Mouse (Mus musculus) cerebellum, postnatal 25 days (tissue): ENCODE measurements at regions not wholly inside any gene's neighbourhood (a gene's known extent, or its start where the extent isn't known, plus 50 kb on each side); places are given as distances from the start of the nearest gene placed in this dataset.

Source experiments
- DNase-seq, 2 experiments: peaks; one replicate each; pipeline ENCODE4 v3.0.0; 2021; ENCODE audit warnings: mixed read lengths in 2 of 2

DNA sequence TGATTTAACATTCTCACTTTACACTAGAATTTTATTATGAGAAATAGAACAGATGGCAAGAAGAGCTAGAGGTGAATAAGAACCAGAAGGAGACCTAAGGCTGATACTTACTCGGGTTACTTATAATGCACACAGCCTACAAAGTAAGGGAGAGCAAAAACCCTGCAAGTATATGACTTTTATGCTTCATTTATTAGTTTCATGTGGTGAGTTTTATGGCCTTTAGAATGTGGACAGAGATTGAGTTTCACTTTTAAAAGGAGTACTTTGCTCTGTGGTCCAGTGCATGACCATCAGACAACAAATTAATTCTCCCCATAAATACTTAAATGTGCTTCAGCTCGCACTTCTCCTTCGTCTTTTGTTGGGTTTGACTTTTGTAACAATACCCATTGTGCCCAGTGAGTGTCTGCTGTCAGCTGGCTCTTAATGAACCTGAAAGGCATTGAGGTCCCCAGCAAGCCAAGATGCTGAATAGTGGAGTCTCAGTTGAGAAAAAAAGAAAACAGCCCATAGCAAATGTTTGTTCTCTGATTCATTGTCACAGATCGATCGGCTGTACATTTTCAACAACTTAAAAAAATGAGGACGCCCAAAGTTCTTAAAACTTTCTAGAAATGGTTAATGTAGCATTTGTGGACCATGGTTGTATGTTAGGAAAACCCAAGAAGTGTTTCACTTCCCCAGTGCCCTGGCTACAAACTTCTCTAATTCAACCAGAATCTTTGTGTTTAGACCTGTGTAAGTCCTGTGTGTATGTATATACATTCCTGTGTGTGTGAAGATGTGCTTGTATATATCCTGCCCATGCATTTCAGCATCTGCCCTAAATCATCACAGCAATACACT, 194.5 kb downstream of the Gm5426 start:
- no peak for DNase-seq

DNA sequence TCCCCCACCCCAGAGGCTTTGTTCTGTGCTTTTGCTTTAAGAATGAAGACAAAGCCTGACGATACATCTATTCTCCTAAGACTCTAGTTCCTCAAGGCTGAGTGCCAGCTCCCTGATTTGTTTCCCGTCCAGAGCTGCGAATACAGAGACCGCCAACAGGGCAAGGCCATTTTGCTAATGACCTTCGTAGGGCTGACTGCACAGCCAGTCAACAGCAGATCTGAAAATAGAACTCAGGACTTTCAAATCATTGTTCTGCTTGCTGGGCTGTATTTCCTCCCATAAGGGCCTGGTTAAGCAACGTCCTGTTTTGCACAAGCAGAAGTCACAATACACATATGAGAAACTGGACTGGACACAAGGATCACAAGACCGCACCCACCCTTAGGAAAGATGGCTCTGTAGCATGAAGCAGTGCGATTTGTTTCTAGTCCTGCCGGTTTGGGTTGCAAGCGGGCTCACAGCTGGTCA, 196.4 kb downstream of the Gm5426 start:
- DNase-seq, result peak; percentile 25 to 44

DNA sequence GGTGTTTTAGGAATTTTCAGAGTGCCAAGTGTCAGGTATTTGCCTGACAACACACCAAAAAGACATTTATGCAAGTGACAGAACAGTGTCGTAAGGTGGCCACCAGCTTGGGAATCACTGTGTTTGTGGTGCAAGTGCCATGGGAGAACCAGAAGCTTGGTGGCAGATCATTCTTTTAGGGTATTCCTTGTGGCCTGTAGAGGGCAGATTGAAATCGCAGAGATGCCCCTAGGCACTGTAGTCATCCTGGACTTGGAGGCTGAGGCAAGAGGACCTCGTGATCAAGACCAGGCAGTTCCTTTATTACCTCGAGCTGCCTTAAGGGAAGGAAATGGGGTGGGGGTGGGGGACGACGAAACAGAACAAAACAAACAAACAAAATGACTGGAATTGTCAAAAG, 196.8 kb downstream of the Gm5426 start:
- DNase-seq, result peak in 1 of 2 experiments; percentile 12

DNA sequence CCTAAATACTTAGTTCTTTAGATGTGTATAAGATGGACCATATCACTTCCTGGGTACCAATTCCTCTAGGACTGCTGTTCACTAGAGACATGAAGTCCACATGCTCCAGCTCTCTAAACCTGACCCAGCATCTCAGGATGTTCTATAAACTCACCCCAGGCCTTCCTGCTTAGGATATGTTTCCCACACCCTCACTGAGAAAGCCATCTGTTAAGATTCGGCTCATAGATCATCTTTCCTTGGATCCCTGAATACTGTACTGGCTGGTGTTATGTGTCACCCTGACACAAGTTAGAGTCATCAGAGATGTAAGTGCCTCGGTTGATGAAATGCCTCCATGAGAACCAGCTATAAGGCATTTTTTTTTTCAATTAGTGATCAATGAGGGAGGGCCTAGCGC, 199.9 kb downstream of the Gm5426 start:
- no peak for DNase-seq

DNA sequence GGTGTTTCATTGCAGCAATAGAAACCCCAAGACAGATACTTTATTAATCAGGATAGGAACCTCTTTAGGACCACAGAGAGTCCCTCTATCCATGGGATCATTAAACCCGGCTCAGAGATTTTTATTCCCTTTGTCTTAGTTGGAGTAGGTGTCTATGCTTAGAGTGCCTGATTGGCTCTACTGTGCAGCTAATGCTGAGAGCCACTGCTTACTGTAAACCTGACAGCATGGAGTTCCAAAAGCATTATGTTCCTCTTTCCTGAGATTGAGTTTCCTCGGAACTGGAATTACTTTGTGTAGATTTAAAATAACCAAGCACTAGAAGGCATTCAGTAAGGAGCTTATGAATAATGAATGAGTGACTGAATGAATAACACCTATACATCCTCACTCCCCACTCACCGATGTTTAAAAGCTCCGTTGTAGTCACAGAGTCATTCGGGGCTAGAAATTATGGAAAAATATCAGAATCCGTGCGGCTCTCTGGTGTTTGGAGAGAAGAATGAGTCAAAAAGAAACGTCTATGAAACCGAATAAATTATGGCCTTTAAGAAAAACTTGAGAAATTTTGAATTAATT, 200.8 kb downstream of the Gm5426 start:
- DNase-seq, result no peak

DNA sequence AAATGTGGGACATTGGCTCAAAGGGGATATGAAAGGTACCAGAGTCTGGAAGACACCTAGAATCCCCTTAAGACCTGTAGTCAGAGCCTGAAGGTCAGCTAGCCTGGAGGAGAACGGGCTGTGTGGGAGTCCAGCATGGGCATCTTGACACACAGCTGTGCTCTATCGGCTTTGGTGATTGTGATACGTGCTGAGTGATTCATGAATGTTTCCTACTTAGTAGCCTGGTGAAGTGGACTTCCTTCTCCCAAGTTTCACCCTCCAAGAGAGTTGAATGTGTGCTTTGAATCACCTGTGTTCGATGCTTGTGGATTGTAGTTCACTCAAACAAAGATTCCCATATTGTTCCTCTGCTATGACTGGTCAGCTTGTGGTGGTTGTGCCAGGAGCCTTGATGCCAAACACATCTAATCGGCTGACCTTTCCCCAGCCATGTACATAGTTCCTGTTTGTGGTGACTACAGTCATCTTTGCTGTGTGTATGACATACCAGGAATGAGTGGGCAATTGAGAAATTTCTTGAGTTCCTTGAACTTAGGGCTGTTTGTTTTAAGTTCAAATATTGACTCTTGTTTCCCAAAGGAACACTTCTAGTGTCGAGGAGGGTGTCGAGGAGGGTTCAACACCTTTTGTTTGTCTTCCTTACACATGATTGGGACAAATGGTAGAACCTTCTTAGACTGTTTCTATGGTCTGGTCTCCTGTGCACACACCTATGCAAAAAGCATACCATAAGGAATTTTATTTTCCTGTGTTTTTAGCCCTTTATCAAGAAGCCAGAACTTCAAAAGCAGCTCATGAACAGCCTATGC, 201.6 kb downstream of the Gm5426 start:
- no peak for DNase-seq

DNA sequence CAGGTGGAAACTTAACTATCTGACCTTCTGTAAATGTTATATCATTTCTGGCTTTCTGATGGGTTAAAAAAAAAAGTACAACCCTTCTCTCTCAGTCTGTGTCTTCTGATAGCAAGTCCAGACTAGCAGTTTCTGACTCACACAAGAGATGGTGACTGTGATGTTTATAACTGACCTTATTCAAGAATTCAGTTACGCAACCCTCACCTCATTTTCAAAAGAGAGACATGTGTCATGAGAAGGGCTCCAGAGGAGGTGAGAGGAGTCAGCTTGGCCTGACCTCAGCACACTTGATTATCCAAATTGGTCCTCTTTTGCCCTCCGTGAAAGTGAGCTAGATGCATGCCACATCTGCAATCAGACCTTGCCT, 202.2 kb downstream of the Gm5426 start:
- no peak for DNase-seq

DNA sequence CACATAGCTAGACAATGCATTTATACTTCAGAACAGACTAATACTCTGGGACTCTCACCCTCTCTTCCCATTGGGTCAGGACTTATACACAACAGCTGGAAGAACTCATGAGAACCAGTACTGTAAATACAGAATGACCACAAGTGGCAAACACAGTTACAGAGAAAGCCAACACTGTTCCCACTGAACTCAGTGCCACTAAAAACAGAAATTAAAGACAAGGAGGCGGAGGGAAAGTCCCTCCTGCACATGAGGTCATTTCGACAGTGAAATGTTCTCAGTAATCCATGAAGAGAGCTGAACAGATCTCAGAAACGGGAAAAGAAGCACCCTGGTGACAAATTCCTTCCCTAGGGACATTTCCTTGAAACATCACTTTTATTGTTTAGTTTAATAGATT, 206.1 kb downstream of the Gm5426 start:
- no peak for DNase-seq

DNA sequence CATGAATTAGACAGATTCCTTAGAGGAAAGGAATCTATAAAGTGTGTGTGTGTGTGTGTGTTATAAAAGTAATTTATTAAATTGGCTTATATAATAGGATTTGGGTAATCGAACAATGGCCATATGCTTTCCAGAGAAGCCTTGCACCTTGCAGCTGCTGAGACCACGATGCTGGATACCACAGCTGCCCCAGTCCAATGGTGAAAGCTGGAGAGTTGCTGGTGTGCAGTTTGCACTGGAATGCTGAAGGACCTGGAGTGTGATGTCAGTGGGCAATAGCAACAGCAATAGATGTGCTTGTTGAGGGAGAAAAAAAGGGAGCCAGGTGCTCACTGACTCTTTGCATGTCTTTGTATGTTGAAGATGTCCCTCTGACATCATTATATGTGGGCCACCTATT, 207.3 kb downstream of the Gm5426 start:
- DNase-seq, result no peak

DNA sequence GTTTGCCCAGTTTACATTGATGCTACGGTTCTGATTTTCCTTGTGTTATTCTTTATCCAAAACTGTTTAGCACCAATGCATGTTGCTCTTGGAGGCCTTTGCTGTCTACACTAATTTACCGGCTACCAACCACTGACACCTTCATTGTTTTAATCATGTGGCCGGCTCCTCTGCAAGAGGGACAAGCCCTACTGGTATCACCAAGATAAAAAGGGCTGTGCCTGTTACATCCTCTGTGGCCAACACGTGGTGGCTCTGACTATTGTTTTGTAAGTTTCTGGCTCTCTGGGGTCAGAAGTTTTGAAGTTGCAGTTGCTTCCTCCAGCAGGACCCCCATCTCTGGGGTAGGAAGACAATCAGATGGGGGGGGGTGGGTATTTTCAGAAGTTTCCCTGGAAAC, 214.3 kb downstream of the Gm5426 start:
- no peak for DNase-seq

DNA sequence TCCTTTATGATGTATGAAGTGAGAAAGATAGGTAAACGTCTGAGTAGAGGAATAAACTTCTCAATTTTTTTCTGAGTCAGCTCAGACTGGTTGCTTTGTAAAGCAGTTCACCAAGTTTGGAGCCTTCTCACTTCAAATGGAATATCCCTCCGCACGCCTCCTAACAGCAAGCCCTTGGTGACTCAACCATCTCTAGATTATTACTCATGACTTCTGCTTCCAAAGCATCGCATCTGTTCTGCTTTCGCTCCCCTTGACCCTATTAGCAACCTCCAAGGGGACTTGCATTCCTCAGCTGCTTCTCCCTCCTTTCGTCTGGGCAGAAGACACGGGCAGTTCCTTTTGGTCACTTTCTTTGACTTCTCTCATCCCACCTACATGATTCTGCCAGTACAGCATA, 214.9 kb downstream of the Gm5426 start:
- no peak for DNase-seq

DNA sequence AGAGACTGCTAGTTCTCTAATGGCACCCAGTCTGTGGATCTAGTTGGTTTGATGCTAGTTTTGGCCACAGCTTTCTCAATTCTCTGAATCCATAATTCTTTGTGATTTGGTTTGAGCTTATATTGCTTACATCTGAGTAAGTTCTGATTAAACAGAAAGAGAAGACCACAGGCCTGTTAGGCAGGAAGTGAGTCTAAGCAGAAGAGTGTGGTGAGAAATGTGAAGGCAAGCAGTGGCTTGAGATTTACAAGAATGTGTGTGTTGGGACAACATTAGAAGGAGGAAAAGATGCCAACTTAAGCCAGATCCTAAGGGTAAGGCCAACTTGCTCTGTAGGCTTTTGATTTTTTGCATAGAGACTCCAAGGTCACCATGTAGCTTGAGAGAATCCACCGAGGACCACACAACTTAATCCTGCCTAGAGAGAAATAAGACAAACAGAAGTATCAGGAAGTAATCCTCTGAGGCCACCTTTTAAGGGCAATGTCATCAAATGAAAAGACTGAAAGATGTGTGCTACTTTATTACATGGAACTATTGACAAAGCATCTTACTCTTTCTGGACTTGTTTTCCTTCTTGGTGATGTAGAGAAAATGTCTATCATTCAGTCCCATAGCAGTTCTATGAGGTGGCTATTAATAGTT, 220.7 kb downstream of the Gm5426 start:
- no peak for DNase-seq

DNA sequence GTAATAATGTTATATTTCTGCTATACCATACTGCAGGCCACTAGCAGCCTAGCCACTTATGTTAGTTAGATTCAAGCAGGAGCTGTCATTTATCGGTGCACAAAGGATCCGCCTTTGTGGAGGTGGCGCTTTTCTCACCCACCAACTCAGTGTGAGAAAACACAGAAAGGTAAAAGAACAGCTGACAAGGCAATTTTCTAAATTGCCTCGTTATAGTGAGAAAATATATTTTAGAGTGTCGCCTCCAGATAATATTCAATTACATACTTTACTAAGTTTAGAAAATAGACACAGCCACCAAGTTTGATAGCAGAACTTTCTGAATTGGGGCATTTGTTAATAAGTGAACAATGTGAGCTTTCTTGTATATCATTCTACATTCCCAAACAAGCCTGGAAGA, 221.2 kb downstream of the Gm5426 start:
- DNase-seq, result no peak

DNA sequence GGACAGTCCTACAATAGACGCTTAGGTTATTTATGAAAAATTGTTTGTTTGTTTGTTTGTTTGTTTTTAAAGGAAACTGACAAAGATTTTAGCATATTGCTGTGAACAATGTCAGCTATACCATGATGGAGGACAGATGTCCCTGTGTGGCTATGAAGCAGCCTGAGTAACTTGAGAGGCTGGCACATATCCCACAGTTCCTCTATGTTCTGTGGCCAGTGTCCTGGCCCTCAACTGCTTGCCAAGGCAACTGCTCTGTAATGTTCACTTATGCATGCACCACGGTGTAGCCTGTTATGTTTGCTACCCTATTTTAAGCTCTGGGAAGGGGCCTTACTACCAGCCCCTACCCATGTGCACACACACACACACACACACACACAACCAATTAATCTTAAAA, 222.6 kb downstream of the Gm5426 start:
- peak in 1 of 2 experiments; percentile 25 for DNase-seq

DNA sequence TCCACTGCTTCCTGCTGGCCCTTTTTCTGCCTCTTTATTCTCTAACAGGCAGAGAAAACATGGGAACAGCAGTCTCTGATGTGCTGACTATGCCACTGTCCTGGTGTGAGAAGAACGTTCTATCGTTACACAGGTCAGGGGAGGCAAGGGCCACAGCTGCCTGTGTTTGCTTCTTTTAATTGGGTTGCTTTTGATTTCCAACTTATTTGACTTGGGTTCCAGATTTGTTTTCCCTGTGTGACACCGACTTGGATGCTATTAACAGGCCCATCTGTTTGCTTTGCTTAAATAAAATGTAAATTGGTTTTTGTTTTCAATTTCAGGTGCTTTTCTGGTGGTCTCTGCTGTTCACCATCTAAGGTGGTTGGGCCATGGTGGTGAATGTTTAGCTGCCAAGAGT, 225.8 kb downstream of the Gm5426 start:
- no peak for DNase-seq

DNA sequence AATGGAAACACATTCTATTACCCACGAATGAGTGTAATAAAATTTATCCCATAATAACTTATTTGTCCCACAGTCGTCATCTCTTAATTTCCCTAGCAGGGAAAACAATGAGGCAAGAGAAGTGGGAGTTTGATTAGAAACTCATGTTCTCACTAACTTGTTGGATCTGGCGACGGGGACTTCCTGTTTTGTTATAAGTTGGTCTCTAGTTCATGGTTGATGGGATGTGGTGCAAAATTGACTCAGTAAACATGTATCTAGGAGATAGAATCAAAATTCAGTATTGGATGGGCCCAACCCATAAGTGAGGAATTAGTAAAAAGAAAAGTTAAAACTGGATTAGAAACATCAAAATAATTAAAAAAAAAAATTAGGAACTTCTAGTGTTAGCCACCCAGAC, 227.5 kb downstream of the Gm5426 start:
- DNase-seq, result no peak

DNA sequence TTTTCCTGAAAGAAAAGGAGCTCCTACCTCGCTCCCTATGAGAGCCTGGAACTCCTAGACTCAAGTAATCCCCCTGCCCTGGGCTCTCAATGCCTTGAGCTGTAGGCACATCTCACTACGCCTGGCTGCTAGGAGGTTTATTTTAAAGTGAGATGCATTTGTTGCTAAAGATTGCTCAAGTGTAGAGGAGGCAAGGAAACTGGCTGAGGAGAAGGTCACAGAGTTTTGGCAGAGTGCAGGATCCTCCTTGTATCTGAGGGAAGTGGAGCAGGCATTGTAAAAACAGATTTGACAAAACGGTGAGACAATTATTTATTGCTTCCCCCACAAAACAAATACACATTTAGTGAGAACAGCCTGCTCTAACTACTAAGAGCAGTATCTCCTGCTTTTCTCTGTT, 228.7 kb downstream of the Gm5426 start:
- DNase-seq, result no peak

DNA sequence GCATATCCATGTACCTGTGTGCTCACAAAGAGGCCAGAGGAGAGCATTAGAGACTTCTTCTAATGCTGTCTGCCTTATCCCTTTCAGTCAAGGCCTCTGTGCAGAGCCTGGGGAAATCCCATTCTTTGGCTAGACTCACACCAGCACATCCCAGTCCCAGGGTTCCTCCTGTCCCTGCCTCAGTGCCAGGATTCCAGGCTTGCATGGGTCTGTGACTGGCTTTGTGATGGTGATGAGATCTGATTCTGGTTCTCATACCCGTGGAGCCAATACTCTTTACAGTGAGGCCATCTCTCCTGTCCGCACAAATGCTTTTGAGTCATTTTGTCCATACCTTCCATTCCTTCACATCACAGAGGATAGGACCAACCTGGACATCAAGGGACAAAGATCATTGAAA, 230.5 kb downstream of the Gm5426 start:
- DNase-seq, result no peak

DNA sequence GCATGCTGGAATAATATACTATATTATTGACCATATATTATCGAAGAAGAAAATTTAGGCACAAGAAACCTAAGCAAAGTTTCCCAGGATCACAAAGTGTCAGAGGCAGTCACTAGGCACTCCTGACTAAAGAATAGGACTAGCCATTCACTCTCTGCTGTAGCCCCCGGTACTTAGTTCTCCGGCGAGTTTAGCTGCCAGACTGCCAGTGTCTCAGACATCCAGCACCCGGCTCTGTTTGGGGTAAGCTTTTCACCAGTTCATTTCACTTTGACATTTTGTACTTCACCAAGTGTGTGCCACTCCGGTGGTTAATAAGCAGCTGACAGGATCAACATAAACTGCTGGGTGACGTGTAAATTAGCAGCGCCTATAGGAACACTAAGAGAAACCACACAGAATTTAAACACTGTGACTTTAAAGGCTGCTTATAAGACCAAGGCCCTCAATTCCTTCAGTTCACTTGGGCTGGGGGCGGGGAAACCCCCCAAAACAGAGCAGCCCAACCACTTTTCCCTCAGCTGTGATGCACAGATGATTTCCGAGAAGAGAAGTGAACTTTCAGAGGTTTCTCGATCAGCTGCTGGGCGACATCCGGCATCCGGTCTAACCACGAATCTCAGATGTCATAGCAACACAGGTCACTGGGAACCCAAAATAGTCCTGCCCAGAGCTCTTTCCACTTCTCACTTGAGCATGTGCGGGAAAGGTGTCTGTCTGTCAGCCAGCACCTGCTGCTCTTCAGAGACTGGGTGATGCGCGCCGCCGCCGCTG, 234.3 kb downstream of the Gm5426 start:
- peak in 1 of 2 experiments; percentile 58 for DNase-seq

DNA sequence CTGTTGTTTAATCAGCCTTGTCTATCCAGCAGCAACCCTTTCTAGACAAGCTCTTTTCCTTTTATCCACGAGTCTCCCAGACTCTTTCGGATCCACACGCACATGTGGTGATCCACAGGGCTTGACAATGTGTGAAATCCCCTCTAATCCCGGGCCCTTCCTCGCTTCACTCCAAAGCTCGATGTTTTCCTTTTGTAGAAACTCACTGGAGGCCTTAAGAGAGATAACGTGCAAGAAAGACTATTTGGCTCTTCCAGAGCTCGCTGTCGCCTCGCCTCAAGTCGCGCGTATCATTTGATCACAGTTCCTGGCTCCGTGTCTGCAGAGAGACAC, 234.9 kb downstream of the Gm5426 start:
- peak; percentile 35 to 45 for DNase-seq

DNA sequence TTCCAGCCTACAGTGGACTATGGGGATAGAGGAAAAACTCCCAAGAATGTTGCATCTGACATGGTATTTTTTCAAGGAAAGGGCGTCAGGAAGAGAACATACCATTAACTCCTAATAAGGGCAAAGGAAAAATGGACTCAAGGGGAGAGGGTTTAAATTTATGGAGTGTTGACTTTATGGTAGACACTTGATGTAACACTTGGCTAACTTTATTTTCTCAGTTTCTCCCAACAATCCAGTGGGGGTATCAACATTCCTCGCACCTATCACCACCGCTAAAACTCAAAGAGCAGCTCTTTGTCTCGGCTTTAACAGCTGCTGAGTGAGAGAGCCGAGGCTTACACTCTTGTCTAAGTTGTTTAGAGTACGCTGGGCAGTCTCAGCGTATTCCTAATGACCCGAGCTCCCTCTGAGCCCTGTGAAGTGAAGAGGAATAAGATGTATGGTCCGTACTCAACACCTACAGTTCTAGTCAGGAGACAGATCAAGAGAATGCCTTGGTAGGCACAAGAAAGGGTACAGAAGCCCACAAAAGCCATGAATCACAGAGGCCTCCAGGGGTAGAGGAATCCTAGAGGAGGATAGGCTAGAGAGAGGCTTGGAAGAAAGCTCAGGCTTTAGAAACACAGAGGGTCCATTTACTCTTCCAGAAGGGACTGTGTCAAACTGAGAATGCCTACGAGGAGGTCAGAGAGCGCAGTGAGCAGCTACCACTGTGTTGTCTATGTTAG, 236.4 kb downstream of the Gm5426 start:
- no peak for DNase-seq

DNA sequence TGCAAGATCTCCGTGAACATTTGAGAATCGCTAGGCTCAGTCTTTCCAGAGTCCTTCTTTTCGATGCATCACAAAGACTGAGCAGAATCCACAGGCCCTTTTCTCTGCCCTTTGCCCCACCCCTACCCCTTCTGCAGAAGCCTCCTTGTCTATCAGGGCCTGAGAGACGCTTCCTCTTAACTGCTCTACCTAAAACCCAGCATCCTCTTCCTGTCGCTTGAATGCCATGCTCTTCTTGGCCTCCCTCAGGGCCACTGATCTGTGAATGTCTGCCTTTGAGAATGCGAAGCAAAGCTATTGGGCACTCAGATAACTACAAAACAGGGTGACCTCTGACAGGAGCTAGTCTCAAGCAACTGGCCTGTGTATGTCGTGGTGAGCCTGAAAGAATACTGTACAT, 237.1 kb downstream of the Gm5426 start:
- DNase-seq, result no peak
